Mouse (Mus musculus) embryo, embryonic 10 days (tissue): ENCODE results near the gene Dnaaf5.

ENCODE experiments used
- DNase-seq: peaks from one replicate; pipeline ENCODE4 v3.0.0-alpha.2; 2015; ENCODE audit warnings: low spot score

Dnaaf5 gene

DNA sequence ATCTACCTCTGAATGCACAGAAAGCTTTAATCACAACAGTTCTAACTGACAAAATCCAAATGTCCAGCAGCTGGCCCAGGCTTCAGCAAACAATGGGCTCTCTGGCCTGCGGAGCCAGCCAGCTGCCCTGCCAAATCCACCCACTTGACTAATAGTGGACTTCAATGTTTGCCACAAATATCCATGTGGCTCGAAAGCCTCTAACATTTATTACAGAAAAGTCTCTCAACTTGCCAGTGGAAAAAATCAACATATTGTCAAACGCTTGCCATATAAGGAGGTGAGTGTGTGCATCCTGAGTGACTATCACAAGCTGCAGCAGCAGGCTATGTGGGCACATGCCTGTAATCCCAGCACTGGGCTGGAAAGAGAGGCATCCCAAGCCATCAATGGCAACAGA, 48.8 kb downstream of the Dnaaf5 start:
- no peak for DNase-seq

- peak; percentile 13 for DNase-seq
These were observed 49.6 kb downstream of the Dnaaf5 start for GRCm38 (mm10) chr5:139199636-139199994.

- DNase-seq: peak; percentile 99
These were observed 50.2 kb downstream of the Dnaaf5 start, which contains the start of gene Sun1 for GRCm38 (mm10) chr5:139199995-139200769. Gene Sun1, plus strand, starts transcription at chr5:139200637.

GRCm38 (mm10) chr5:139200770-139201569, 50.9 kb downstream of the Dnaaf5 start:
- DNase-seq: peak; percentile 29

- no peak for DNase-seq
These were observed 52.1 kb downstream of the Dnaaf5 start for GRCm38 (mm10) chr5:139202127-139202526.

DNA sequence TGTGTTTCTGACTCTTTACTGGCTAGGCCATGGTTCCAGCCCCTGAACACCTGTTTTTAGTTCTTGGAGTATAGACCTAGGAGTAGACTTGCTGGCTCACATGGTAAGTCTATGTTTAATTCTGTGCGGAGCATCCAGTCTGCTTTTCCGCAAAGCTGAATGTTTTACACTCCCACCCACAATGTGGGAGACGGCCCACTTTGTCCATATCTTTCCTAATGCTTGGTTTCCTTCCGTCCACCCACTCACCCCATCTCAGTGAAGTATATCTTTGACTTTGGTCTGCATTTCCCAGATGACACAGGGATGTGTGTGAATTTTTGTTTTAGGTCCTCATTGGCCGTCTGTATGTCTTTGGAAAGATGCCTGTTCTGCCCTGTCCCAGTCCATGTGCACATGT, 53.3 kb downstream of the Dnaaf5 start:
- no peak for DNase-seq

DNA sequence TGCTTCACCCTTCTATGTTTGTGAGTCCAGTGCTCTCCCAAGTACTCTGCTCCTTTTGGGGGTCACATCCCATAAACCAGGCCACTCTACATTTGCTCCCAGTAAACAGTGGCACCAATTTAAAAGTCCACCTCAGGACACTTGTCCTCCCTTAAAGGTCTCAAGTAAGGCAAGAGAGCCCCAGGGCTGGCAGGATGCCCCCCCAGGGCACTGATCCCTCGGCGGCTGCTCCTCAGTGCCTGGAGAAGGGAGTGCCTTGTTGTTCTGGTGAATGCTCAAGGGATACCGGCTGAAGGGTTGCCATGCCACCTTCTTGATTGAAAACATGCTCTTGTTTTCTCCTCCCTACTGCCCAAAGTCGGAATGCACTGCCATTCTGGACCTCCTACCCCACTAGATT, 56.1 kb downstream of the Dnaaf5 start:
- no peak for DNase-seq

DNA sequence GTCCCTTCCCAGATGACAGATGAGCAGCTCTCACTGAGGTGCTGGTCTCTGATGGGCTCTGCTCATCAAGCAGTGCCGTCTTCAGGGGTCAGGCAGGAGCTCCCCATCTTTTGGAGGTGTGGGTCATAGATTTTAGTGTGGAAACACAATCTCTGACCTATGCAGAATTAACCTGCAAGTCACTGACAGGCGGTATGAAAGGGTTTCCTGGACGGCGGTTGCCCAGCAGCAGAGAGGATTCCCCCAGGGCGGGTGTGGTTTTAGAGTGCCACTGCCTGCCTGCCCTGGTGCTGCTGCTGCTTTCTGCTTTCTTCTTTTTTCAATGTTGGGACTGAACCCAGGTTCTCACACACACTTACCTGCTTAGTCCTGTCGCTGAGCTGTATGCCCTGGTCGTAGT, 56.5 kb downstream of the Dnaaf5 start:
- DNase-seq: no peak

DNA sequence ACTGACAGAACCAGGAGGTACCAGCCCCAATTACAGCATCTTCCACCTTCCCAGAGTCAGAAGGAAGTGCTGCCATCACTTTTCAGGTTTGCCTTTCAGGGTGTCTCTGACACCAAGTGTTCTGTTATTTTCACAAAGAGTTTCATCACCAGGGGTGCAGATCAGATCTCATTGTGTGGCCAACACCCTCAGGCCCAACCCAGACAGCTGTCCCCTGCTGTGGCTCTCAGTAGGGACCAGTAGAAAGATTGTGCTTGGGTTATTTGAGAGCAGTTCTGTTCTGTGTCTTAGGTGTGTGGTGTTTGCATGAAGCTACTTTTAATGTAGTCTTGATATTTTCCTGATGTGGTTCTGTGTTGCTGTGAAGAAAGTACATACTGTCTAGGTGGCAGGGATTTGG, 58.2 kb downstream of the Dnaaf5 start:
- no peak for DNase-seq

DNA sequence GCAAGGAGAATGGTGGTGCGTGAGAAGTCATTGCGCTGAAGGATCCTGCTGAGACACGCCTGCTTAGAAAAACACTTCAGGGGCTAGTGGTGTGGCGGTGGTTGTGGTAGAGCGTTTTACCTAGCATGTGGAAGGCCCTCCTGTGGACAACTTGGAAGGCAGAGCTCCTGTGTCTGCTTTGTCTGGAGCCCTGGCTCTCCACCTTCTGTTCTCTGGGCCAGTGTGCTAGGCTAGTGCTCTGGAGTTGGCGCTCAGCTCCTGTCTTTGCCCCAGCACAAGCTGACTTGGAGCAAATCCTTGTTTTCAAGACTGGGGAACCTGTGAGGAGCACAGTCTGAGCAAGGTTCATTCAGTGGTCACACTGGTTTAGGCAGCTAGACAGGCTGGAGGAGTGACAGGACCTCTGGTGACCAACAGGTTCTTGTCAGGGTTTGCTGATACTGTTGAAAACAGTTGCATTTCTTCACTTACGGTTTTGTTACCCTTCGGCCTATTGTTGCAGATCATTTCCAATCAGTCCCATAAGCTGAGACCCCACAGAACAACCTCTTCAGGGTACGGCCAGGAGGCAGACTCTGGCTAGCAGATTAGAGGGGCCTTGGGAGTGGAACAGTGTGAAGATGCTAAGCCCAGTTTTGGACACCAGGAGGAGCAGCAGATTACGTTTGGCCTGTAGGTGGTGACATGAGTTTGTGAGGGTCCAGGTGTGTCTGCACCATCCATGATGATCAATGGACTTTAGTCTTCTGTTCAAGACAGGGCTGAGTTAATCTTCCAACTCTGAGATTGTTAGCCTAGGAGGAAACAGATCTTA, 59.1 kb downstream of the Dnaaf5 start:
- no peak for DNase-seq

DNA sequence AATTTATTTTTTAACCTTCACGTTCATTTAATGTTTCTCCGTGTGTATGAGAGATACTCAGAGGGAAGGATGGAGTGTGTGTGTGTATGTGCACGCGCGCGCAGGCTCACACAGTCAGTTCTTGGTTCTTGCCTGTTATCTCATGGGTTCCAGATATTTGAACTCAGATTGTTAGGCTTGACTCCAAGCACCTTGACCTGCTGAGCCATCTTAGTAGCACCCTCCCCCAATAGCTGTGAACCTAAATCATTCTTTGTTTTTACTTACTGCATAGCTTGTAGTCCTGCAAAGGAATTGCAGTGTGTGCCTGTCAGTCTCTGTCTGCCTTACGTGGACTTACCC, 59.6 kb downstream of the Dnaaf5 start:
- DNase-seq: no peak

- no peak for DNase-seq
These were observed 61.8 kb downstream of the Dnaaf5 start for GRCm38 (mm10) chr5:139211737-139212385.

DNA sequence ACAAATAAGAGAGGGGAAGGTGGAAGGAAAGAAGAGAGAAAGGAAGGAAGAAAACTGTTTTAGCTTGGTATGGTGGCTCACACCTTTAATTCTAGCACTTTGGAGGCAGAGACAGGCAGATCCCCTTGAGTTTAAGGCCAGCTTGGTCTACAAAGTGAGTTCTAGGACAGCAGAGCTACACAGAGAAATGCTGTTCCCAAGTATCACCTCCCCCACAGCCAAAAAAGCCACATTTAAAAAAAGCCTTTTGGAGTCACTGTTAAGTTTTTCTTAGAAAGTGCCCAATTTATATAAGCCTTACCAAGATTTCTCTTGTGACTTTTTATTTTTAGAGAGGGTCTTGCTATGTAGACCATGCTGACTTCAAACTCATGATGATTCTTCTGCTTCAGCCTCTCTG, 64.3 kb downstream of the Dnaaf5 start:
- DNase-seq: no peak

DNA sequence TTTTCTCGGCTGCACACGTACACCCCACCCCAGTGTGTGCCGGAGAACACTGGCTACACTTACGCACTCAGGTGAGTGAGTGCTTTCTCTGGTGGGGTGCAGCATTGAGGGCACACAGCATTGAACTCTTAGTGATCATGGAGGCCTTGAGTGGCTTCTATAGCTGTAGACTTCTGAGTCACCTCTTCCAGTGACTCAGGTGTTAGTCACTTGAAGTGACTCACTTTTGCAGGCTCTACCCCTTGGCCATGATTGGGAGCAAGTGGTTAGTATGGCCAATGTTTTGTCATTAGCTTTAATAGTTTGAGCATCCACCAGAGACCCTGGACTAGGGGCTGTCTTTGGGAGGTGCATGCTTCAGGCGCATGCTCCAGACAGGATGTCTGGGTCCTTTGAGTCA, 65.2 kb downstream of the Dnaaf5 start:
- no peak for DNase-seq

GRCm38 (mm10) chr5:139216121-139216520, 66.1 kb downstream of the Dnaaf5 start:
- DNase-seq: no peak

GRCm38 (mm10) chr5:139216774-139217173, 66.8 kb downstream of the Dnaaf5 start:
- DNase-seq: no peak

- DNase-seq: no peak
These were observed 70.0 kb downstream of the Dnaaf5 start for GRCm38 (mm10) chr5:139220006-139220515.

DNA sequence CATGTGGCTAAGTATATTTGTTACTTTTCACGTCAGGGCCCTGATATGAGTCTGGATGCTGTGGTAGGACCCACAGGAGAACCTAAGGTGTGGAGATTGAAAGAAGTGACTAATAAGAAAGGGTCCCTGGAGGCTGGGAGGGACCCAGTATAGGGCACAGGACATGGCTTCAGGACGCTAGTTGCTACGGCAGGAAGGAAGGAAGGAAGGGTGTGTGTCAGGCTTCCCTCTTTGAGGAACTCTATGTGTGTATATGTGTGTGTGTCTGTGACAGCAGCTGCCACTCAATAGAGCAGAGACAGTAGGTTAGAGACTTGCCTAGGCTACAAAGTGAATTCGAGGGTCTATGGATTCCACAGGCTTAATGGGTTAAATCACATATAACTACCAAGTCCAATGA, 70.6 kb downstream of the Dnaaf5 start:
- no peak for DNase-seq

GRCm38 (mm10) chr5:139223331-139223730, 73.3 kb downstream of the Dnaaf5 start:
- DNase-seq: no peak

DNA sequence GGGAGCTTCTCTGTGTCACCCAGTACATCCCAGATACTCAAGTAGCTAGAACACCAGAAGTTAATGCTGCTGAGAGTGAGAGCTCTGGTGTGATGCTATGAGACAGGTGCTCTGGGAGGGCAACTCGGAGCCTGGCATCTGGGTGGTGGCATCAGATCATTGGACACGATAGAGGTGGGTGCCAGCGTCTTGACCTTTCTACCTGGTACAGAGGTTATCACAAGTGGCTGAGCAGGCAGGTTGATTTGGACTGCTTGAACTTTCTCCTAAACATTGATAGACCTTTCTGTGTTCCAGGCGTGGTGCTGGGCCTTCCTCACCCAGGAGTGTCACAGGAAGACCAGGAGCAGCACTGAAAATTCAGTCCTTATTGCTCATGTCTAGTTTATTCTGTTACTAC, 77.2 kb downstream of the Dnaaf5 start:
- DNase-seq: no peak

DNA sequence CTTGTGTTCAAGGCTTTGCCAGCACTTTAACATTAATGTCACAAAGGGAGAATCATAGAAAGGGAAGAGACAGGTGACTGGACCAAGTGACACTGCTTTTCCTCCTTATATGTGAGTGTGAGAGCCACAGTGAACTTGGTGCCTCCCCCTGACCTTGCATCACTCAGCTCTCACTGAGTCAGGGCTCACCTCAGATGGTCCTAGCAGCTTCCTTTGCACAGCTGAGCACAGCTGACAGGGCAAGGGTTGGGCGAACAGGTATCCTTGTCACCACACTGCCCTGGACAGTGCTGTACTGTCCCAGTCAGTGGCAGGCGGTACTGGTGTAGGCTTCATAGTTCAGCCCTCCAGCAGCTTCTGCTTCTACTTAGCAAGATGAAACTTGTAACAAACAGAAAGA, 77.6 kb downstream of the Dnaaf5 start:
- no peak for DNase-seq

- no peak for DNase-seq
These were observed 78.3 kb downstream of the Dnaaf5 start for GRCm38 (mm10) chr5:139228318-139228717.
